Mouse (Mus musculus) embryonic fibroblast, embryonic 13.5 days (primary cell): ENCODE measurements at regions not wholly inside any gene's neighbourhood (a gene's known extent, or its start where the extent isn't known, plus 50 kb on each side); places are given as distances from the start of the nearest gene placed in this dataset.
"Not testable (repeated sequence)": the region's sequence is repeated elsewhere in the genome, so short reads cannot be mapped to it uniquely, and the experiment has no call there.

ENCODE experiments used
- H3K27ac ChIP-seq: 2 replicates; pipeline ENCODE4 v1.5.1; 2012; ENCODE audit warnings: low read length, control low read depth, inconsistent platforms; ENCODE audit not compliant: insufficient read depth
- H3K4me1 ChIP-seq: 2 replicates; pipeline ENCODE4 v1.6.1; 2011; ENCODE audit warnings: low read length; ENCODE audit not compliant: control insufficient read depth, insufficient read depth
- H3K4me3 ChIP-seq: 2 replicates; pipeline ENCODE4 v1.5.1; 2011; ENCODE audit warnings: mild to moderate bottlenecking, control low read depth, low read length; ENCODE audit not compliant: insufficient read depth
- CTCF ChIP-seq: IDR thresholded peaks from 2 replicates; pipeline ENCODE4 v1.5.1; 2011; ENCODE audit warnings: mild to moderate bottlenecking, control low read depth, low read length, moderate library complexity, borderline replicate concordance; ENCODE audit not compliant: insufficient read depth
- POLR2A ChIP-seq: IDR thresholded peaks from 2 replicates; pipeline ENCODE4 v1.6.1; 2011; ENCODE audit warnings: low read depth, mild to moderate bottlenecking, control low read depth, low read length, moderate library complexity

DNA sequence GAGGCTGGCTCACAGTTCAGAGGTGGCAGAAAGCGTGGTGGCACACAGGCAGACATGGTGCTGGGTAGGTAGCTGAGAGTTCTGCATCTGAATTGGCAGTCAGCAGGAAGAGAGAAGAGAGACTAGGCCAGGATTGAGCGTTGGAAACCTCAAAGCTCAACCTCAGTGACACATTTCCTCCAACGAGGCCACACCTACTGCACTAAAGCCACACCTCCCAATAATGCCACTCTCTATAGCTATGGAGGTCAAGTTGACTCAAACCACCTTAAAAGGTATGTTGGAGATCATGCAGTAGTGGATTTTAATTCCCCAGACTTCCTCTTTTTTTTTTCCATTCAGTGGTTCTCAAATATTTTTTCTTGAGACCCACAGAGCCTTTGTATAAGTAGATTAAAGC lies 57.1 kb downstream of the Ccdc54 start:
- no peak overlapping the region for H3K4me3 ChIP-seq
- H3K4me1 ChIP-seq, result no peaks in the 10 kb centered on the region
- no peak overlapping the region for H3K27ac ChIP-seq
- TF ChIP-seq POLR2A, result no peak
- no peak for TF ChIP-seq CTCF

DNA sequence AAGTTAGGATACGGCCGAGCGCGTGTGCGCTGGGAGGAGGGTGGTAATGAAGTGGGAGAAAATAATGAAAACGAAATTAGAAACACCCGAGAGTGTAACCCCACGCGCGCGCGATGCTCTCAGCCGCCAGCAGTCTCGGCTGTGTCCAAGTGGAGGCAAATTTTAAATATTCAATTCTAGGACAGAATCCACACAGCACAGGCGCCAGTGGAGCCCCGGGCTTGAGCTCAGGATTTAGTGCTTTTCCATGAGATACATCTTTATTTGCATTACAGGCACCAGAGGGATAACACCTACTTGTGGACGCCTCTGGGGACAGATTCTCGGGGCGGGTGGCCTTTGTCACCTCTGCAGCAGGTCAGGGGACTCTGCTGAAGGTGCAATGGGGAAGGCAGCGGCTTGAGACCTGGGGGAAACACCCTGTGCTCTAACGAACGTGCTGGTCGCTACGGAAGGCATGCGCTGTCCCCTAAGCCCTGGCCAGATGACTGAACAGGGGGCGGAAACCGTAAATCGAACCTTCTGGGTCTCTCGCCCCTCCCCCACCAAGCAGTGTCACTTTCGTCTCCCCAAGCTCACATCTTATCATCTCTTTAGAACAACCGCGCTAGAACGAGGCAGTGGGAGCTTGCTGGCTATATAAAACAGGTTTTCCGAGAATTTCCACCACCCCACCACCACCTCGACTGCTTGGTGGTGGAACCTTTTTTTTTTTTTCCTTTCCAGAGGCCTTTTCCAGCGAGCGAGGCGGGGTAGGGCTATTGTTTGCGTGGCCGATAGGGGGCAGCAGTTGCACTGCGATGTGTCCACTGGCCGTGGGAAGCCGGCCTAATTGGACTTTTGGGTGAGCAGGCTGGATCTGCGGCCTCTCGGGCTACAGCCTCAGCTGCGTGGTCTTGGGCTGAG lies 61.2 kb downstream of the Ccdc54 start:
- TF ChIP-seq POLR2A, result peak; percentile 79
- peak; percentile 90 for TF ChIP-seq CTCF
- Histone ChIP-seq H3K27ac (peak overlapping the region; percentile 98), H3K4me3 (peak overlapping the region; percentile 65), H3K4me1 (no peaks in the 10 kb centered on the region)

DNA sequence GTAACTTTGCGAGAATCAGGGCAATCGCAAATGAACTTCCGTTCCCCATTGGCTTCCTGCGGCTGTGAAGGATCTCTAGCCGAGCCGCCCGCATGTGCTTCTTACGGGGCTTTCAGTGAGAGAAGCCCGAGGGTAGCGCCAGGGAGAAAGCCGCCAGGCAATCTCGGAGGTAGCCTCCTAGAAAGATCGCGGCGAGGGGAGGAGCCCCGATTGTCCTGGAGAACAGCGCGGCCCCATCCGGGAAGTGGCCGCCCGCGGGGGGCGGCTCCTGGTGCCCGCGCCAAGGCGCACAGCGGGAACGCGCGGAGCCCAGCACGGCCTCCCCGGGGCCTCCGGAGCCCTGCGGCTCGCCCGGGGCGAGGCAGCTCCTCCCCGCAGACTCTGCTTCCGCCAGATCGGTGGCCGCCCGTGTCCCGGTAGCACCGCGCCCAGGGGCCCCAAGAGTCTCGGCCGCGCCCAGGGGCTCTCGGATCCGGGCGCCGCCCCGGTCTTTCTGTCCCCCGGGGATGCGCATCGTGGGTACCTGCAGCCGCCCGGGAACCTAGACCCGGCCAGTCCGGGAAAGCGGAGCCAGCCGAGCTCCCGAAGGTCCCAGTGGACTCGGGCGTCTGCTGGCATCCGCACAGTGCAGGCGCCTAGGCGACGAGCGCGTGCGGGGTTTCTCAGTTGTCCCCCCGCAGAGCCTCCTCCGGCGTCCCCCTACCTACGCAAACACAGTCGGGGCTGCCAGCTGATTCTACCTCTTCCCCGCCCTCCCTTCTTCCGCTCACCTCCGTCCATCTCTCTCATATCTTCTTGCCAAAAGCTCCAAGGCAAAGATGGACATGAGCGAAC lies 62.1 kb downstream of the Ccdc54 start:
- Histone ChIP-seq H3K27ac (peak overlapping the region; percentile 98), H3K4me3 (peak overlapping the region; percentile 65), H3K4me1 (no peaks in the 10 kb centered on the region)
- peak; percentile 77 for TF ChIP-seq POLR2A
- no peak for TF ChIP-seq CTCF

DNA sequence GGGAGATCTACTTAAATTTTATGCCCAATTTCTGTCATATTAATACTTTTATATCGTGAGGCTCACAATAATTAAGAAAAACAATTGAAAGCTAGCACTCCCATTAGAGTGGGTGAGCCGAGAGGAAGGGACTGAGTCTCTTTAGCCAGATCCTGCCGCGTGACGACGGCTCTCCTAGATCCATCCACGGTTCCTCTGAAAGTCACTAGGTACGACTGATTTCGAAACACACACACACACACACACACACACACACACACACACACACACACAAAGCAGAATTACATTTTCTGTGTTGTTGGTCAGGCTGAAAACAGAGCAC lies 62.6 kb downstream of the Ccdc54 start:
- peak overlapping the region; percentile 65 for H3K4me3 ChIP-seq
- no peaks in the 10 kb centered on the region for H3K4me1 ChIP-seq
- H3K27ac ChIP-seq, result peak overlapping the region; percentile 98
- TF ChIP-seq CTCF, result no peak
- TF ChIP-seq POLR2A, result no peak; the same call in 1 of the 2 replicates

DNA sequence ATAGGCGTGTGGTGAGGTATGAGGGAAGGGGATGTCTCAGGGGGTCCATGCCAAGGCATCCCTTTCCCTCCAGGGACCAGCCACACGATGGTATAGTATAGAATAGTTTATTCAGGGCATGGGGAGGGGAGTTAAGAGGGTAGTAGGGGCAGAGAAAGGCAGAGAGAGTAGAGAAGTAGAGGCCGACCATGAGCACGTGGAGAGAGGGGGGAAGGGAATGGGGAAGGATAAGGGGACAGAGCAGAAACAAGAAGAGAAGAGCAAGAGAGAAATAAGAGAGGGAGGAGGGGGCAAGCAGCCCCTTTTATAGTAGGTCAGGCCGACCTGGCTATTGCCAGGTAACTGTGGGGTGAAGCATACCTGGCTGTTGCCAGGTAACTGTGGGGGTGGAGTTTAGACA lies 64.0 kb downstream of the Ccdc54 start:
- not testable (repeated sequence) for H3K4me1 ChIP-seq, H3K27ac ChIP-seq, H3K4me3 ChIP-seq

DNA sequence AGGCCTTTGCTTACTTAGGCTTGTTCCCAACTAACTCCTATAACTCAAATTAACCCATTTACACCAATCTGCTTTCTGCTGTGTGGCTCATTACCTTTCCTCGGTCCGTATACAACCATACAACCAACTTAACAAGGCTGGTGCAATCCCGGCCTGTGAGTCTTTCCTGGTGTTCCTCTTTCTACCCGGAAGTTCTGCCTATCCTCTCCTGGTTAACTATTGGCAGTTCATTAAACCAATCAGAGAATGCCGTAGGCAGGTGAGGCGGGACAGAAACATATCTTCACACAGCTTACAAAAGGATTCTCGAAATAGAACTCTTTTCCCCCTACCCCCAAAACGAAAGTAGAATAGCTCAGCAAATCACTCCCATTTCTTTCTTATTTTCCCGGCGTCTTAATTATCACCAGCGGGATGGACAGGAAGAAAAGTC lies 65.0 kb downstream of the Ccdc54 start:
- no peak overlapping the region for H3K27ac ChIP-seq
- no peaks in the 10 kb centered on the region for H3K4me1 ChIP-seq
- TF ChIP-seq CTCF (no peak), POLR2A (no peak)
- H3K4me3 ChIP-seq, result no peak overlapping the region

DNA sequence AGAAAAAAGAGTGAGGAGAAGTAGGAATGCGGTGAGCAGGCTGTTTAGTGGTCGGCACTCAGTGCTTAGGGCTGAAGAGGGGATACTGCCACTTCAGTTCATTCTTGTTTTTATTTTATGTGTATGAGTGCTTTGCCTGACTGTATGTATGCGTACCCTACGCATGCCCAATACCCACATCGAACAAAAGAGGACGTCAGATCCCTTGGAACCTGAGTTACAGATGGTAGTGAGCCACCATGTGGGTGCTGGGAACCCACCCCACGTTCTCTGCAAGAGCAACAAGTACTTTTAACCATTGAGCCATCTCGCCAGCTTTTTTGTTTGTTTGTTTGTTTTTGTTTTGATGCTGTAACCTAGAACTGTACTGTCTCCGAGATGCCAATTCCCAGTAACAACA lies 65.5 kb downstream of the Ccdc54 start:
- H3K4me3 ChIP-seq, result no peak overlapping the region
- H3K27ac ChIP-seq, result no peak overlapping the region
- no peaks in the 10 kb centered on the region for H3K4me1 ChIP-seq
- TF ChIP-seq CTCF (no peak), POLR2A (no peak)

DNA sequence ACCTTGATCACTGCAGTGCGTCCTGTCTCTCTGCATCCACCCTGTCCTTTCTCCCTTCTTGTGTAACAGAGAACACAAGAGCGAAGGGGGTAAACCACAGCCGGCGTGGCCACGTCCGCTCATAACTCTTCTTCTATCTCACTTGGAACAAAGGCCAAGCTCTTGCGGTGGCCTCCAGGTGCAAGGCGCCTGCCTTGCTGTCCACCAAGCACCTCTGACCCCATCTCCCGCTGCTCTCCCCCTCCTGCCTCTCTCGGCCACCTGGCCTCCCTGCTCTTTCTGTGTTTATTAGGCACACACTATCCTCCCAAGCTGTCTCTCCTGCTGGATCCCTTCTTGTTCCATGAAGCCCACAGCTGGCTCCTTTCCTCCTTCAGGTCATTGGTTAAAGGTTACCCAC lies 71.3 kb downstream of the Ccdc54 start:
- no peak overlapping the region for H3K4me3 ChIP-seq
- no peaks in the 10 kb centered on the region for H3K4me1 ChIP-seq
- TF ChIP-seq CTCF (no peak), POLR2A (no peak)
- no peak overlapping the region for H3K27ac ChIP-seq

DNA sequence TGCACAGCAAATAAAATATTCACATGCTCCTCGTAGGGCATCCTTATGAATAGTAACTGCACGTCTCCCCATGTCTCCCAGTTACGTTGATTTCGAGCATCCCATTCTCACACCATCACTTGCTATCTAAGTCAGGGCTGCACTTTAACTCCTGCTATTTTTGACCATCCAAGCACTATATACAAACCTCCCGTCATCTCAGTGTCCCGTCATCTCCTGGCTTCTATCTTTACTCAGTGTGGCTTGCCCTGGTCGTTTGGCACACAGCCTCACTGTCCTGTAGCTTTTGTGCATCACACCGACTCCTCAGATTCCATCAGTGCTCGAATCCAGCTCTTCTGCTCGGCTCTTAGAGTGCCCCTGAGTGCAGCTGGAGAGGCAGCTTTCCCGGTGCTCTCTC lies 74.4 kb downstream of the Ccdc54 start:
- TF ChIP-seq POLR2A (no peak), CTCF (no peak)
- H3K4me1 ChIP-seq, result no peaks in the 10 kb centered on the region
- H3K4me3 ChIP-seq, result no peak overlapping the region
- H3K27ac ChIP-seq, result no peak overlapping the region

DNA sequence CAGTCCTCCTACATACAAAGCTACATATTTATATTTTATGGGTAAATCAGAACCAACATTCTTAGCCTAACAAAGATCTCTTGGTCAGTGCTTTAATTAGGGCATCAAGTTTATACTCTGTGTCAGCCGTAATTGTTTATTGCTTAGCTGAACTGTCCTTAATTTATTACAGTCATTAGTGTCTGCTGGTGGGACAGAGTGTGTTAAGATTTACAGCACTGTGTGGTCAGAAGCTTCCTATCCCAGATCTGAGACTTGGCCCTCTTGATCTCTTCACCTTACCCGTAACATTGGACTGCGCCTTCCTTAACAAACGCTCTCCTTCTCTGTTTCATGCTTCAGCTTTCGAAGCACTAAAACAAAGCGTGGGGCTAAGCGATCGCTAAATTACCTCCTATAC lies 75.9 kb downstream of the Ccdc54 start:
- H3K27ac ChIP-seq, result no peak overlapping the region
- H3K4me1 ChIP-seq, result no peaks in the 10 kb centered on the region
- no peak overlapping the region for H3K4me3 ChIP-seq
- TF ChIP-seq POLR2A (no peak), CTCF (no peak)
